Mouse (Mus musculus): Measurements from ENCODE around the gene Ech1. TPM values are rescaled to one million over a fixed set of nuclear protein-coding genes. Genes with fewer than 3 reads are reported as not detected.

Gene Ech1
- 103 and 107 TPM in 2 replicates for polyA plus RNA-seq (2014; fragmentation: Nextera tagmentation; extraction: Ambion mirVana)

DNA sequence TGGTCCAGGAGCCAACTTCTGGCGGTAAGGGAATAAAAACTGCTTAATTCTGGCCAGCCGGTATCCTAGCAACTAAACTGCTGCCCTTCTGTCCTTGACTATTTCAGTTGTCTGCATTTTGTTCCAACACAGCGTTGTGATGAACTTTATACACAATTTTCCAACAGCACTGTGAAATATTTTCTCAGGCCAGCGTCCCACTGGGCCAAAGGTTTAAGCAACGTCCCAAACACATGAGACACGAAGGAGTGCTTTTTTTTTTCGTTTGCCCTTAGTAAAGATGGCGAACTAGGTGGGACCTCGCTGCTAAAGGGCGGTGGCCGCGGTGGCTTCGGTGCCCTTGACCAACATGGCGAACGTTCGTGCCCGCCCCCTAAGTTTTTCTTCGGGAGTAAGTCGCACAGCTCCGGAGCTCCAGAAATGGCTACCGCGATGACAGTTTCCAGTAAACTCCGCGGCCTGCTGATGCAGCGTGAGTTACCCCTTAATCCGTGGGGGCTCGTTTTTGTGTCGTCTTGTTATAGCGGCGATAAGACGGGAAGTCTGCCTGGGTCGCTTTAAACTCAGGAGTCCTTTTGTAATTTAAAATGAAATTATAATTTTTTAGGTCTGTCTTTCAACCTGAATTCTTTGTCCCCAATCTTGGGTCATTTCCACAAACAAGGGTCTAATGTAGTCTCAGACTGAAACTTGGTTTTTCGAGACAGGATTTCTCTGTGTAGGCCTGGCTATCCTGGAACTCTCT lies at the start of gene Ech1:
Gene Ech1 (plus strand): TSS at position 277 of the 745 bp plus-strand sequence.
- WGBS: 3% methylated on average over 33 of the region's 33 CpGs
- ATAC-seq (peak; percentile 84), DNase-seq (ENCODE audit: low spot score) (peak; percentile 96)
- Histone ChIP-seq H3K4me3 (ENCODE audit: low read depth, low read length) (peak within 1 kb of the TSS; percentile 39), H3K9me3 (replicated peaks; ENCODE audit: control insufficient read depth, low read length) (no peaks in the 10 kb centered on the region), H3K4me2 (ENCODE audit: low read length) (peak within 1 kb of the TSS; percentile 69), H3K36me3 (ENCODE audit: control insufficient read depth, insufficient read depth, low read length) (peaks cover 38% of the 10 kb centered on the region), H3K4me1 (ENCODE audit: control insufficient read depth, insufficient read depth, low read length) (peaks cover 9% of the 10 kb centered on the region), H3K27me3 (replicated peaks; ENCODE audit: control insufficient read depth, insufficient read depth, low read length) (no peaks in the 10 kb centered on the region), H3K9ac (ENCODE audit: low read length) (peak within 1 kb of the TSS; percentile 66), H3K27ac (ENCODE audit: low read depth, low read length) (peak within 1 kb of the TSS; percentile 53)

DNA sequence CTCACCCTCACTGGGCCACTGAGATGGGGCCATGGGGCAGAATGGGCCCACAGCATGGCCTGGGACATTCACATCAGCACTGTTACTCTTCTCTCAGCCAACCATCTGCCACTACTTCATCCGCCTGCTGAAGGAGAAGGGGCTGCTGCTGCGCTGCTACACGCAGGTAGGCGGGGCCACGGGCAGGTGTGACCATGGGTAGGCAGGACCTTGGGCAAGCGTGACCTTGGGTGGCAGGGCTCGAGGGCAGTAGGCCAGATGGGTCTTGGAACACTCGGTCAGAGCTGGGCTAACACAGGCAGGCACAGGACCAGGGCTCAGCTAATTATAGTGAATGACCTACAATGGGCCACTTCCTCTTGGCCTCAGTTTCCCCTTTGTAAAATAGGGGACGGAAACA lies 46.2 kb upstream of the Ech1 start:
- H3K27me3 ChIP-seq (replicated peaks; ENCODE audit: control insufficient read depth, insufficient read depth, low read length): no peaks in the 10 kb centered on the region
- H3K9me3 ChIP-seq (replicated peaks; ENCODE audit: control insufficient read depth, low read length): no peaks in the 10 kb centered on the region
- WGBS: 88% methylated on average over 9 of the region's 9 CpGs
- H3K27ac ChIP-seq (ENCODE audit: low read depth, low read length): no peak overlapping the region
- ATAC-seq (no peak), DNase-seq (ENCODE audit: low spot score) (no peak)
- H3K4me1 ChIP-seq (ENCODE audit: control insufficient read depth, insufficient read depth, low read length): no peaks in the 10 kb centered on the region; the same call in 1 of the 2 replicates
- H3K9ac ChIP-seq (ENCODE audit: low read length): no peak overlapping the region
- no peak overlapping the region for H3K4me2 ChIP-seq (ENCODE audit: low read length)
- peaks cover 33% of the 10 kb centered on the region for H3K36me3 ChIP-seq (ENCODE audit: control insufficient read depth, insufficient read depth, low read length)
- no peak overlapping the region for H3K4me3 ChIP-seq (ENCODE audit: low read depth, low read length)

DNA sequence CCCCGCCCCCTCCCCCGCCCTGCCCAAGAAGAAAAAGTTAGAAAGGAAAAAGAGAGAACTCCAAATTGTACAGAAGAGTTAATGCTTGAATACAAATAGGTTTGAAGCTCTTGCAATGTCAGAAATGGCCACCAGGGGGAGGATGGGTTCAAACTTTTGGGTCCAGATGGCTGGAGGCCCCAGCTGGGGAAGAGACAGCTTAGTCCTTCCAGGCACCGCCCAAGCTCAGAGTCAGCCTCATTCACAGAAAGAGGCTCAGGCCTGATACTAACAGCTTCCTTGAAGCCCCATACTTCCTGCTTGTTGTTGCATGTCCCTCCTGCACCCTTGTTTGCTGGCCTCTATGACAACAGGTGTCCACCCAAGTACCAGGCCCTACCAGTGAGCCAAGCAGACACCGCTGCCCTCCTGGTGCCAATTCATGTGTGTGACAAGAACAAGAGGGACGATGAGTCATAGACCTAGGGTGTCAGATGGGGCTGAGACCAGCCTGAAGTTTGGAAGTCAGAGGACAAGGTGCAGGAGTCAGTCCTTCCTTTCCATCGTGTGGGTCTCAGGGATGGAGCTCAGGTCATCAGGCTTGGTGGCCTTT lies 44.9 kb upstream of the Ech1 start:
- Histone ChIP-seq H3K27me3 (replicated peaks; ENCODE audit: control insufficient read depth, insufficient read depth, low read length) (no peaks in the 10 kb centered on the region), H3K4me3 (ENCODE audit: low read depth, low read length) (no peak overlapping the region), H3K4me1 (ENCODE audit: control insufficient read depth, insufficient read depth, low read length) (no peaks in the 10 kb centered on the region; the same call in 1 of the 2 replicates), H3K9ac (ENCODE audit: low read length) (peak overlapping the region; percentile 13; the same call in 1 of the 2 replicates), H3K27ac (ENCODE audit: low read depth, low read length) (no peak overlapping the region), H3K4me2 (ENCODE audit: low read length) (no peak overlapping the region), H3K9me3 (replicated peaks; ENCODE audit: control insufficient read depth, low read length) (no peaks in the 10 kb centered on the region), H3K36me3 (ENCODE audit: control insufficient read depth, insufficient read depth, low read length) (peaks cover 28% of the 10 kb centered on the region)
- DNase-seq (ENCODE audit: low spot score) (peak; percentile 92), ATAC-seq (peak; percentile 82)
- 44% methylated on average over 6 of the region's 6 CpGs for WGBS

DNA sequence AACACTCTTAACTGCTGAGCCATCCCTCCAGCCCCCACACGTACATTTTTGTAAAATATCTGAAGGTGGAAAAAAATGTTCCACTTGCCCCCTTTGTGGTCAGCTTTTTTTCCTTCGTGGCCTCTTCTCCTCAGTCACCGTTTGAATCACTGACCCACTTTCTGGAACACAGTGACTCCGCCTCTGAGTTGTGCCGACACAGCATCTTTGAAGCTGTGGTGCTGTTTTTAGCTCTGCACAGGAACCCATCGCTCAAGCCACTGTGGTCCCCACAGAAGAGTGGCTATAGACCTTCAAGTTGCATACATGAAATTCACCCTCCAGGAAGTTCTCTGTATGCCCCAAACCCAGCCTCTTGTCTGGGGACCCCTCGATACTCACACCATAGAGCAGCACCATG lies 44.2 kb upstream of the Ech1 start:
- Histone ChIP-seq H3K4me3 (ENCODE audit: low read depth, low read length) (no peak overlapping the region), H3K27ac (ENCODE audit: low read depth, low read length) (no peak overlapping the region), H3K9ac (ENCODE audit: low read length) (no peak overlapping the region), H3K4me1 (ENCODE audit: control insufficient read depth, insufficient read depth, low read length) (no peaks in the 10 kb centered on the region; the same call in 1 of the 2 replicates), H3K27me3 (replicated peaks; ENCODE audit: control insufficient read depth, insufficient read depth, low read length) (no peaks in the 10 kb centered on the region), H3K4me2 (ENCODE audit: low read length) (no peak overlapping the region), H3K9me3 (replicated peaks; ENCODE audit: control insufficient read depth, low read length) (no peaks in the 10 kb centered on the region), H3K36me3 (ENCODE audit: control insufficient read depth, insufficient read depth, low read length) (peaks cover 34% of the 10 kb centered on the region)
- no peak for ATAC-seq
- DNase-seq (ENCODE audit: low spot score): no peak
- 83% methylated on average over 7 of the region's 7 CpGs for WGBS

DNA sequence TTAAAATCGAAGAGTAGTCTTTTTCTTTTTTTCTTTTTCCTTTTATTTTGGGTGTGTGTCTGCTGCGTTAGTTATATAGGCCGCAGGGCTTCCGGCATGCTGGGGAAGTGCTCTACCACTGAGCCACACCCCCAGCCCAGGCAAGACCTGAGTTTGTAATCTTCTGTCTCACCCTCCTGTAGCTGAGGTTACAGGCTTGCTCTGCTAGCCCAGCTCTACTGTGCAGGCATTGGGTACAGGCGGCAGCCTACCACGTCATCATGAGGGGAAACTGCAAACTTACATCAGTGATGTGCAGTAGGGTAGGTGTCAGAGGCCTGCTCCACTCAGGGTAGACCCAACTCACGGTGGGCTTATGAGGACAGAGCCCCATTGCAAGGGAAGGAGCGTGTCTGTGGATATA lies 43.8 kb upstream of the Ech1 start:
- Histone ChIP-seq H3K9ac (ENCODE audit: low read length) (no peak overlapping the region), H3K4me2 (ENCODE audit: low read length) (no peak overlapping the region), H3K4me3 (ENCODE audit: low read depth, low read length) (no peak overlapping the region), H3K27me3 (replicated peaks; ENCODE audit: control insufficient read depth, insufficient read depth, low read length) (no peaks in the 10 kb centered on the region), H3K36me3 (ENCODE audit: control insufficient read depth, insufficient read depth, low read length) (peaks cover 38% of the 10 kb centered on the region), H3K27ac (ENCODE audit: low read depth, low read length) (no peak overlapping the region), H3K4me1 (ENCODE audit: control insufficient read depth, insufficient read depth, low read length) (no peaks in the 10 kb centered on the region; the same call in 1 of the 2 replicates), H3K9me3 (replicated peaks; ENCODE audit: control insufficient read depth, low read length) (no peaks in the 10 kb centered on the region)
- DNase-seq (ENCODE audit: low spot score) (no peak), ATAC-seq (no peak)
- 93% methylated on average over 8 of the region's 8 CpGs for WGBS

DNA sequence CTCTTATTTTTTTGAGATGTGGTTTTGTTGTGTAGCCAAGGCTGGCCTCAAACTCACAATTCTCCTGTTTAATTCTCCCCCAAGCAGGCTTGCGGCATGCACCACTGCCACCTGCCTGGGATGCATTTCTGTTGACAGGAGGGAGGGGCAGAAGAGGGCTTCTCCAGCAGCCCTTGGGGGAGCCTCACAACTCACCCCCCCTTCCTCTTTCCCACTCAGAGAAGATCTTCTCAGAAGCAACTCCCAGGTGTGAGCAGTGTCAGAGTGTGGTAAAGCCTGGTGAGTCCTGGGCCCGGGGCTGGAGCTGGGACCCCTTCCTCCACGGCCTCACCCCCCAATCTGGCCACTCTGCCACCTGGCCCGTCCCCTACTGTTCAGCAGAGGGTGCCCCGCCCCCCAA lies 39.9 kb upstream of the Ech1 start:
- no peak overlapping the region for H3K27ac ChIP-seq (ENCODE audit: low read depth, low read length)
- H3K36me3 ChIP-seq (ENCODE audit: control insufficient read depth, insufficient read depth, low read length): peaks cover 36% of the 10 kb centered on the region
- DNase-seq (ENCODE audit: low spot score) (no peak), ATAC-seq (no peak)
- no peaks in the 10 kb centered on the region; the same call in 1 of the 2 replicates for H3K4me1 ChIP-seq (ENCODE audit: control insufficient read depth, insufficient read depth, low read length)
- H3K9ac ChIP-seq (ENCODE audit: low read length): no peak overlapping the region
- no peaks in the 10 kb centered on the region for H3K9me3 ChIP-seq (replicated peaks; ENCODE audit: control insufficient read depth, low read length)
- 72% methylated on average over 5 of the region's 5 CpGs for WGBS
- no peaks in the 10 kb centered on the region for H3K27me3 ChIP-seq (replicated peaks; ENCODE audit: control insufficient read depth, insufficient read depth, low read length)
- H3K4me3 ChIP-seq (ENCODE audit: low read depth, low read length): no peak overlapping the region
- no peak overlapping the region for H3K4me2 ChIP-seq (ENCODE audit: low read length)

DNA sequence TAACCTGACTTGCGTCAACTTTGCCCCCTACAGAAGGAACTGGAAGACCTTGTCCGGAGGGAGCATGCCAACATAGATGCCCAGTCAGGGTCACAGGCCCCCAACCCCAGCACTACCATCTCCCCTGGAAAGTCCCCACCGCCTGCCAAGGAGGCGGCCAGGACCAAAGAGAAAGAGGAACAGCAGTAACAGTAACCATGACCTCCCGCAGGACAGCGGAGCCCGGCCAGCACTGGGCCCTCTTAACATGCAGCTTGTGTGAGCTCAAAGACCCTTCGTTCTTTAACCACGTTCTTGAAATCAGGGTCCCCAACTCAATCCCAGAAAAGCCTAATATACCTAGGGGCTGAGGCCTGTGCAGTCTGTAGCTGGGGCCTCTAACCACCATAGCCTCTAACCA lies 37.1 kb upstream of the Ech1 start:
- no peaks in the 10 kb centered on the region for H3K9me3 ChIP-seq (replicated peaks; ENCODE audit: control insufficient read depth, low read length)
- WGBS: 92% methylated on average over 9 of the region's 9 CpGs
- no peaks in the 10 kb centered on the region for H3K27me3 ChIP-seq (replicated peaks; ENCODE audit: control insufficient read depth, insufficient read depth, low read length)
- ATAC-seq (no peak), DNase-seq (ENCODE audit: low spot score) (no peak)
- no peak overlapping the region for H3K9ac ChIP-seq (ENCODE audit: low read length)
- no peak overlapping the region for H3K4me3 ChIP-seq (ENCODE audit: low read depth, low read length)
- no peak overlapping the region for H3K27ac ChIP-seq (ENCODE audit: low read depth, low read length)
- H3K4me2 ChIP-seq (ENCODE audit: low read length): no peak overlapping the region
- peaks cover 30% of the 10 kb centered on the region for H3K36me3 ChIP-seq (ENCODE audit: control insufficient read depth, insufficient read depth, low read length)
- H3K4me1 ChIP-seq (ENCODE audit: control insufficient read depth, insufficient read depth, low read length): no peaks in the 10 kb centered on the region

DNA sequence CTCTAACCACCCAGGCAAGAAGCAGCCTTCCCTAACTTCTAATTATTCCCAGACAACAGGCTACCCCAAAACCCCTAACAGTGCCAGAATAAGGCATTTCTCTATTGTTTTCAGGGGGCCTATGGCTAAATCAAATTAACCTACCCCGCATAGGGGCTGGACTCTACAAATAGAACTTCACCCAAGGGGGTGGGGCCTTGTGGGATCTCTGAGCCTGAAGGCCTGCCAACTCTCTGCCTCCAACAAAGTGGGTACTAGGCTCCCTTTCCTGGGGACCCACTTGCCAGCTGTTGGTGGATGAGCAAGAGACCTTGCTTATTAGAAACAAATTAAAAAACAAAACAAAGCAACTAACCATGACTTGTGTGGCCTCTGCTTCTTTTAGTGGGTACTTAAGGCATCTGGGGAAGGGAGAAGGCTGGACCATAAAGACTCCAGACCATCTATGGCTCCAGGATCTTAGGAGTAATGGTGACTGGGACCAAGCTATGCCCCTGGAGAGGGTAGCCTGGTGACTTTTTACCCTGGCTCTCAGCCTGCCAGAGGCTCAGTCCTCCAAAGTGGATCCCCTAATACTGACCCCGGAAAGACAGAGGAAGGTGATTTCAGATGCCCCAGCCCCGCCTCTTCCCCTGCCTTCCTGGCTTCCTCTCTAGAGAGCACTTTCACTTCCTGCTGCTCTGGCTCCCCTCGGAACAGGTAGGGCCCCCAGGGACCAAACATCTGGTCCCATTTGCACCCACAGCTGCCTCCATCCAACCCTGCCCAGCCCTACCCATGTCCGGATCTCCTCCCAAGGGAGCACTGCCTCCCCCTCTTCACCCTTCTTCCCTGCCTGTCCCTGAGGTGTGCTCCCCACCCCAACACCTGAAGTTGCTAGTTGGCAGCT lies 36.5 kb upstream of the Ech1 start, which contains the start of gene Rinl:
Gene Rinl (plus strand): TSS at position 663 of the 889 bp plus-strand sequence.
- Histone ChIP-seq H3K27me3 (replicated peaks; ENCODE audit: control insufficient read depth, insufficient read depth, low read length) (no peaks in the 10 kb centered on the region), H3K4me3 (ENCODE audit: low read depth, low read length) (no peak within 1 kb of the TSS), H3K4me1 (ENCODE audit: control insufficient read depth, insufficient read depth, low read length) (no peaks in the 10 kb centered on the region), H3K9ac (ENCODE audit: low read length) (no peak within 1 kb of the TSS), H3K4me2 (ENCODE audit: low read length) (no peak within 1 kb of the TSS), H3K27ac (ENCODE audit: low read depth, low read length) (no peak within 1 kb of the TSS), H3K9me3 (replicated peaks; ENCODE audit: control insufficient read depth, low read length) (no peaks in the 10 kb centered on the region), H3K36me3 (ENCODE audit: control insufficient read depth, insufficient read depth, low read length) (peaks cover 25% of the 10 kb centered on the region)
- 75% methylated on average over 5 of the region's 5 CpGs for WGBS
- DNase-seq (ENCODE audit: low spot score): no peak
- ATAC-seq: no peak

Data from forebrain, embryonic 14.5 days (tissue).